Mouse (Mus musculus) heart, postnatal 0 days (tissue): ENCODE results near the gene Smad5. TPM values are rescaled to one million over a fixed set of nuclear protein-coding genes. Genes with fewer than 3 reads are reported as not detected.

ENCODE experiments used
- ATAC-seq: fragments of 200-750 bp; cut with Nextera tagmentation; 2 replicates; pipeline ENCODE4 v1.8.0; 2017; ENCODE audit warnings: low read depth, moderate number of reproducible peaks, moderate library complexity; ENCODE audit not compliant: insufficient read depth
- DNase-seq: peaks from one replicate; pipeline ENCODE4 v3.0.0-alpha.2; 2016; ENCODE audit warnings: low spot score
- H3K27ac ChIP-seq: fragments of 300-500 bp; sonication (generic); 2 replicates; pipeline ENCODE4 v1.5.1; 2014; ENCODE audit warnings: low read depth, mild to moderate bottlenecking
- H3K27me3 ChIP-seq: fragments of 300-500 bp; sonication (generic); 2 replicates; pipeline ENCODE4 v1.6.1; 2014; ENCODE audit warnings: low read length, mixed read lengths; ENCODE audit not compliant: control insufficient read depth, insufficient read depth
- H3K36me3 ChIP-seq: fragments of 300-500 bp; sonication (generic); replicated peaks from 2 replicates; pipeline ENCODE4 v1.6.1; 2014; ENCODE audit warnings: low read length, mixed read lengths; ENCODE audit not compliant: control insufficient read depth, insufficient read depth
- H3K4me1 ChIP-seq: fragments of 300-500 bp; sonication (generic); 2 replicates; pipeline ENCODE4 v1.6.1; 2014; ENCODE audit warnings: antibody characterized with exemption; ENCODE audit not compliant: control insufficient read depth, insufficient read depth
- H3K4me2 ChIP-seq: fragments of 300-500 bp; sonication (generic); 2 replicates; pipeline ENCODE4 v1.6.1; 2014; ENCODE audit warnings: low read depth, mild to moderate bottlenecking, low read length, moderate library complexity
- H3K4me3 ChIP-seq: fragments of 300-500 bp; sonication (generic); 2 replicates; pipeline ENCODE4 v1.5.1; 2014; ENCODE audit warnings: low read depth, low read length
- H3K9ac ChIP-seq: fragments of 300-500 bp; sonication (generic); replicated peaks from 2 replicates; pipeline ENCODE4 v1.6.1; 2014; ENCODE audit warnings: low read depth, low read length, mixed read lengths
- H3K9me3 ChIP-seq: fragments of 300-500 bp; sonication (generic); replicated peaks from 2 replicates; pipeline ENCODE4 v1.6.1; 2016; ENCODE audit warnings: low read length; ENCODE audit not compliant: control insufficient read depth
- CTCF ChIP-seq: IDR thresholded peaks from 2 replicates; pipeline ENCODE4 v1.5.1; 2016; ENCODE audit warnings: antibody characterized with exemption, control low read depth, low read depth
- EP300 ChIP-seq: IDR thresholded peaks from 2 replicates; pipeline ENCODE4 v1.6.1; 2016; ENCODE audit warnings: antibody characterized with exemption, low read depth
- WGBS: fragments of 180-500 bp; shearing (Covaris S2); extraction: QIAGEN DNeasy Blood & Tissue Kit; methylation state at CpG from one replicate; pipeline ENCODE4 v1.1.7; 2014; 5-methylcytosine and 5-hydroxymethylcytosine counted together
- polyA plus RNA-seq: library from polyadenylated mRNA; unstranded; fragments of >200 nt; fragmentation: Nextera tagmentation; extraction: Ambion mirVana; gene quantifications from 2 replicates; pipeline ENCODE4 v1.2.1, GENCODE M21; 2015
- total RNA-seq: library from RNA; depleted of rRNA; stranded (reverse); fragments of >200 nt; gene quantifications from 2 replicates; pipeline ENCODE4 v1.2.3, GENCODE M21; 2014; ENCODE audit warnings: low replicate concordance

Gene Smad5
- total and polyA plus RNA-seq, 2 experiments from 2014 or later = 12.0 to 36.9 TPM

- H3K4me2 ChIP-seq = no peak overlapping the region
- H3K27me3 ChIP-seq = no peaks in the 10 kb centered on the region
- no peaks in the 10 kb centered on the region for H3K4me1 ChIP-seq
- WGBS = 87% methylated on average over 5 of the region's 5 CpGs
- ATAC-seq = 0 out of 2 replicates have a peak, but pooled peaks have one; percentile 20
- no peaks in the 10 kb centered on the region for H3K9me3 ChIP-seq
- H3K9ac ChIP-seq = no peak overlapping the region
- peaks cover 36% of the 10 kb centered on the region for H3K36me3 ChIP-seq
- no peak for TF ChIP-seq CTCF
- TF ChIP-seq EP300 = no peak
- DNase-seq = no peak
- H3K4me3 ChIP-seq = no peak overlapping the region
- no peak overlapping the region for H3K27ac ChIP-seq
Observed at GRCm38 (mm10) chr13:56739556-56739955, 36.7 kb downstream of the Smad5 start.

GRCm38 (mm10) chr13:56740496-56740895, 37.7 kb downstream of the Smad5 start:
- H3K4me2 ChIP-seq = no peak overlapping the region
- peaks cover 36% of the 10 kb centered on the region for H3K36me3 ChIP-seq
- no peaks in the 10 kb centered on the region for H3K9me3 ChIP-seq
- DNase-seq (no peak), ATAC-seq (no peak)
- 81% methylated on average over 6 of the region's 6 CpGs for WGBS
- no peak overlapping the region for H3K9ac ChIP-seq
- no peak overlapping the region for H3K4me3 ChIP-seq
- H3K4me1 ChIP-seq = no peaks in the 10 kb centered on the region
- no peak overlapping the region for H3K27ac ChIP-seq
- no peak for TF ChIP-seq EP300
- TF ChIP-seq CTCF = no peak
- no peaks in the 10 kb centered on the region for H3K27me3 ChIP-seq

GRCm38 (mm10) chr13:56741691-56742090, 38.9 kb downstream of the Smad5 start:
- Histone ChIP-seq H3K36me3 (peaks cover 34% of the 10 kb centered on the region), H3K9me3 (no peaks in the 10 kb centered on the region), H3K4me3 (no peak overlapping the region), H3K27me3 (no peaks in the 10 kb centered on the region), H3K9ac (no peak overlapping the region), H3K4me1 (no peaks in the 10 kb centered on the region), H3K27ac (no peak overlapping the region), H3K4me2 (no peak overlapping the region)
- WGBS = 86% methylated on average over 7 of the region's 7 CpGs
- TF ChIP-seq EP300 (no peak), CTCF (no peak)
- ATAC-seq (no peak), DNase-seq (no peak)

GRCm38 (mm10) chr13:56742325-56742901, 39.6 kb downstream of the Smad5 start:
- Histone ChIP-seq H3K4me1 (no peaks in the 10 kb centered on the region; the same call in 1 of the 2 replicates), H3K36me3 (peaks cover 27% of the 10 kb centered on the region), H3K4me2 (no peak overlapping the region), H3K27ac (no peak overlapping the region), H3K9ac (no peak overlapping the region), H3K27me3 (no peaks in the 10 kb centered on the region), H3K9me3 (no peaks in the 10 kb centered on the region), H3K4me3 (no peak overlapping the region)
- WGBS = 84% methylated on average over 6 of the region's 6 CpGs
- no peak for ATAC-seq
- no peak for DNase-seq
- TF ChIP-seq CTCF (no peak), EP300 (no peak)

- Histone ChIP-seq H3K4me2 (no peak overlapping the region), H3K9ac (no peak overlapping the region), H3K9me3 (no peaks in the 10 kb centered on the region), H3K4me3 (no peak overlapping the region), H3K27me3 (peaks cover 14% of the 10 kb centered on the region), H3K36me3 (peaks cover 3% of the 10 kb centered on the region; the same call in 1 of the 2 replicates), H3K27ac (no peak overlapping the region), H3K4me1 (no peaks in the 10 kb centered on the region; the same call in 1 of the 2 replicates)
- DNase-seq (no peak), ATAC-seq (no peak)
- TF ChIP-seq EP300 (no peak), CTCF (no peak)
- WGBS = 65% methylated on average over 10 of the region's 10 CpGs
Observed at GRCm38 (mm10) chr13:56746739-56747532, 44.1 kb downstream of the Smad5 start.
